Mouse (Mus musculus): ENCODE data around the gene Ttc8. TPM values are rescaled to one million over a fixed set of nuclear protein-coding genes. Genes with fewer than 3 reads are reported as not detected.

The Ttc8 gene
- polyA plus RNA-seq (2012; ENCODE audit: insufficient read depth, insufficient read length, low replicate concordance, missing spikeins) = not detected in 2 replicates

- TF ChIP-seq CTCF (IDR thresholded peaks at IDR 0.05; ENCODE audit: insufficient read depth, low read depth, low read length) = no peak
- TF ChIP-seq POLR2A (IDR thresholded peaks at IDR 0.05; ENCODE audit: insufficient read depth, low read depth, low read length) = peak; percentile 73
- WGBS = under 1% methylated on average over 35 of the region's 35 CpGs
- Histone ChIP-seq H3K27ac (ENCODE audit: insufficient read depth, low read depth, low read length) (peak within 1 kb of the TSS; percentile 94), H3K4me1 (ENCODE audit: control insufficient read depth, insufficient read depth, low read length) (no peaks in the 10 kb centered on the region), H3K4me3 (ENCODE audit: insufficient read depth, low read depth, low read length) (peak within 1 kb of the TSS; percentile 79)
These were observed at the start of gene Ttc8 for GRCm38 (mm10) chr12:98920194-98920991. Ttc8 (plus strand) TSS chr12:98920574.

GRCm38 (mm10) chr12:98872836-98873235 is 47.5 kb upstream of the Ttc8 start:
- no peak for TF ChIP-seq POLR2A (IDR thresholded peaks at IDR 0.05; ENCODE audit: insufficient read depth, low read depth, low read length)
- TF ChIP-seq CTCF (IDR thresholded peaks at IDR 0.05; ENCODE audit: insufficient read depth, low read depth, low read length) = no peak
- WGBS = 96% methylated on average over 10 of the region's 10 CpGs
- no peaks in the 10 kb centered on the region for H3K4me1 ChIP-seq (ENCODE audit: control insufficient read depth, insufficient read depth, low read length)
- H3K27ac ChIP-seq (ENCODE audit: insufficient read depth, low read depth, low read length) = no peak overlapping the region
- H3K4me3 ChIP-seq (ENCODE audit: insufficient read depth, low read depth, low read length) = no peak overlapping the region

- Histone ChIP-seq H3K4me1 (ENCODE audit: control insufficient read depth, insufficient read depth, low read length) (no peaks in the 10 kb centered on the region), H3K4me3 (ENCODE audit: insufficient read depth, low read depth, low read length) (no peak overlapping the region), H3K27ac (ENCODE audit: insufficient read depth, low read depth, low read length) (no peak overlapping the region)
- 44% methylated on average over 2 of the region's 2 CpGs for WGBS
- TF ChIP-seq POLR2A (IDR thresholded peaks at IDR 0.05; ENCODE audit: insufficient read depth, low read depth, low read length) = no peak
- no peak for TF ChIP-seq CTCF (IDR thresholded peaks at IDR 0.05; ENCODE audit: insufficient read depth, low read depth, low read length)
These were observed 45.2 kb upstream of the Ttc8 start for GRCm38 (mm10) chr12:98875216-98875615.

GRCm38 (mm10) chr12:98878693-98879092 is 41.7 kb upstream of the Ttc8 start:
- WGBS = 39% methylated on average over 1 of the region's 1 CpGs
- TF ChIP-seq CTCF (IDR thresholded peaks at IDR 0.05; ENCODE audit: insufficient read depth, low read depth, low read length) = no peak
- no peak for TF ChIP-seq POLR2A (IDR thresholded peaks at IDR 0.05; ENCODE audit: insufficient read depth, low read depth, low read length)
- no peak overlapping the region for H3K27ac ChIP-seq (ENCODE audit: insufficient read depth, low read depth, low read length)
- H3K4me1 ChIP-seq (ENCODE audit: control insufficient read depth, insufficient read depth, low read length) = no peaks in the 10 kb centered on the region
- no peak overlapping the region for H3K4me3 ChIP-seq (ENCODE audit: insufficient read depth, low read depth, low read length)

- H3K4me3 ChIP-seq (ENCODE audit: insufficient read depth, low read depth, low read length) = no peak overlapping the region
- H3K4me1 ChIP-seq (ENCODE audit: control insufficient read depth, insufficient read depth, low read length) = no peaks in the 10 kb centered on the region
- TF ChIP-seq CTCF (IDR thresholded peaks at IDR 0.05; ENCODE audit: insufficient read depth, low read depth, low read length) = no peak
- H3K27ac ChIP-seq (ENCODE audit: insufficient read depth, low read depth, low read length) = no peak overlapping the region
- WGBS = 15% methylated on average over 5 of the region's 5 CpGs
These were observed 38.6 kb upstream of the Ttc8 start for GRCm38 (mm10) chr12:98881796-98882195.

GRCm38 (mm10) chr12:98884515-98884914 is 35.9 kb upstream of the Ttc8 start:
- Histone ChIP-seq H3K27ac (ENCODE audit: insufficient read depth, low read depth, low read length) (no peak overlapping the region), H3K4me3 (ENCODE audit: insufficient read depth, low read depth, low read length) (no peak overlapping the region), H3K4me1 (ENCODE audit: control insufficient read depth, insufficient read depth, low read length) (no peaks in the 10 kb centered on the region)
- TF ChIP-seq CTCF (IDR thresholded peaks at IDR 0.05; ENCODE audit: insufficient read depth, low read depth, low read length) (no peak), POLR2A (IDR thresholded peaks at IDR 0.05; ENCODE audit: insufficient read depth, low read depth, low read length) (no peak)
- 8% methylated on average over 1 of the region's 1 CpGs for WGBS

GRCm38 (mm10) chr12:98896761-98897160 is 23.6 kb upstream of the Ttc8 start:
- Histone ChIP-seq H3K4me3 (ENCODE audit: insufficient read depth, low read depth, low read length) (no peak overlapping the region), H3K4me1 (ENCODE audit: control insufficient read depth, insufficient read depth, low read length) (no peaks in the 10 kb centered on the region), H3K27ac (ENCODE audit: insufficient read depth, low read depth, low read length) (no peak overlapping the region)
- WGBS = 59% methylated on average over 1 of the region's 1 CpGs
- TF ChIP-seq CTCF (IDR thresholded peaks at IDR 0.05; ENCODE audit: insufficient read depth, low read depth, low read length) (no peak), POLR2A (IDR thresholded peaks at IDR 0.05; ENCODE audit: insufficient read depth, low read depth, low read length) (no peak)

- Histone ChIP-seq H3K4me1 (ENCODE audit: control insufficient read depth, insufficient read depth, low read length) (no peaks in the 10 kb centered on the region), H3K4me3 (ENCODE audit: insufficient read depth, low read depth, low read length) (no peak overlapping the region), H3K27ac (ENCODE audit: insufficient read depth, low read depth, low read length) (peak overlapping the region; percentile 73)
- TF ChIP-seq POLR2A (IDR thresholded peaks at IDR 0.05; ENCODE audit: insufficient read depth, low read depth, low read length) = no peak
- no peak for TF ChIP-seq CTCF (IDR thresholded peaks at IDR 0.05; ENCODE audit: insufficient read depth, low read depth, low read length)
- 26% methylated on average over 6 of the region's 6 CpGs for whole genome bisulfite sequencing
These were observed 20.7 kb upstream of the Ttc8 start for GRCm38 (mm10) chr12:98899676-98900075.

GRCm38 (mm10) chr12:98900341-98900880 is 20.0 kb upstream of the Ttc8 start:
- peak overlapping the region; percentile 97 for H3K27ac ChIP-seq (ENCODE audit: insufficient read depth, low read depth, low read length)
- 3% methylated on average over 31 of the region's 31 CpGs for WGBS

More at GRCm38 (mm10) chr12:98900341-98900880, 20.0 kb upstream of the Ttc8 start:
- Histone ChIP-seq H3K4me3 (ENCODE audit: insufficient read depth, low read depth, low read length) (peak overlapping the region; percentile 100), H3K4me1 (ENCODE audit: control insufficient read depth, insufficient read depth, low read length) (no peaks in the 10 kb centered on the region)
- TF ChIP-seq CTCF (IDR thresholded peaks at IDR 0.05; ENCODE audit: insufficient read depth, low read depth, low read length) = no peak
- TF ChIP-seq POLR2A (IDR thresholded peaks at IDR 0.05; ENCODE audit: insufficient read depth, low read depth, low read length) = no peak

Measured in olfactory bulb, adult 2 months (tissue).